Mouse (Mus musculus): ENCODE results near the gene Msrb1. TPM values are rescaled to one million over a fixed set of nuclear protein-coding genes. Genes with fewer than 3 reads are reported as not detected.

Msrb1 gene
- polyA plus RNA-seq (2012; rRNA removed) = 47.3 and 53.0 TPM in 2 replicates

GRCm38 (mm10) chr17:24736330-24737051, at the start of gene Msrb1:
Gene Msrb1 (plus strand): TSS chr17:24736642.
- Histone ChIP-seq H3K27ac (ENCODE audit: insufficient read depth, low read length) (peak within 1 kb of the TSS; percentile 42; the same call in 1 of the 2 replicates), H3K4me1 (ENCODE audit: control insufficient read depth, insufficient read depth, low read length) (peaks cover 3% of the 10 kb centered on the region; the same call in 1 of the 2 replicates), H3K4me3 (ENCODE audit: insufficient read depth, low read length) (peak within 1 kb of the TSS; percentile 56)
- TF ChIP-seq POLR2A (IDR thresholded peaks at IDR 0.05; ENCODE audit: extremely low read depth, insufficient read depth, low read length) (peak; percentile 83; the same call in 1 of the 2 replicates), CTCF (IDR thresholded peaks at IDR 0.05; ENCODE audit: extremely low read depth, insufficient read depth, low read length) (no peak)

- Histone ChIP-seq H3K4me3 (ENCODE audit: insufficient read depth, low read length) (peak overlapping the region; percentile 31), H3K27ac (ENCODE audit: insufficient read depth, low read length) (no peak overlapping the region), H3K4me1 (ENCODE audit: control insufficient read depth, insufficient read depth, low read length) (peaks cover 9% of the 10 kb centered on the region)
- TF ChIP-seq POLR2A (IDR thresholded peaks at IDR 0.05; ENCODE audit: extremely low read depth, insufficient read depth, low read length) = no peak
- no peak for TF ChIP-seq CTCF (IDR thresholded peaks at IDR 0.05; ENCODE audit: extremely low read depth, insufficient read depth, low read length)
Measured at GRCm38 (mm10) chr17:24687146-24687595, 49.3 kb upstream of the Msrb1 start.

DNA sequence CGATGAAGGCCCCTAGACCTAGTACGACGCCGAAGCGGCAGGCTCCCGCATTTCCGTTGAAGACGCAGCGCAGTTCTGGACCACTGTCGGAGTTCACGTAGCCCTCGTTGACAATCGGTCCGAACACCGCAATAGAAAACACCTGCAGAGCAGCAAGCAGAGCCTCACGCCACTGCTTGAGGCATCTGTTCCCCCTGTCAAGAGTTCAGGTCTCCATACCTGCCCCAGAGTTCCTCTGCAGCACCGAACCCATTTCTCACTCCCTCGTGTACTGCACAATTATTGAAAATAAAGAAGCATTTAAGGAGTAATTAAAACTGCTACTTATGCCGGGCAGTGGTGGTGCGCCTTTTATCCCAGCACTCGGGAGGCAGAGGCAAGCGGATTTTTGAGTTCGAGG, 48.8 kb upstream of the Msrb1 start:
- Histone ChIP-seq H3K27ac (ENCODE audit: insufficient read depth, low read length) (no peak overlapping the region), H3K4me1 (ENCODE audit: control insufficient read depth, insufficient read depth, low read length) (peaks cover 9% of the 10 kb centered on the region)
- TF ChIP-seq POLR2A (IDR thresholded peaks at IDR 0.05; ENCODE audit: extremely low read depth, insufficient read depth, low read length) (no peak), CTCF (IDR thresholded peaks at IDR 0.05; ENCODE audit: extremely low read depth, insufficient read depth, low read length) (no peak)

DNA sequence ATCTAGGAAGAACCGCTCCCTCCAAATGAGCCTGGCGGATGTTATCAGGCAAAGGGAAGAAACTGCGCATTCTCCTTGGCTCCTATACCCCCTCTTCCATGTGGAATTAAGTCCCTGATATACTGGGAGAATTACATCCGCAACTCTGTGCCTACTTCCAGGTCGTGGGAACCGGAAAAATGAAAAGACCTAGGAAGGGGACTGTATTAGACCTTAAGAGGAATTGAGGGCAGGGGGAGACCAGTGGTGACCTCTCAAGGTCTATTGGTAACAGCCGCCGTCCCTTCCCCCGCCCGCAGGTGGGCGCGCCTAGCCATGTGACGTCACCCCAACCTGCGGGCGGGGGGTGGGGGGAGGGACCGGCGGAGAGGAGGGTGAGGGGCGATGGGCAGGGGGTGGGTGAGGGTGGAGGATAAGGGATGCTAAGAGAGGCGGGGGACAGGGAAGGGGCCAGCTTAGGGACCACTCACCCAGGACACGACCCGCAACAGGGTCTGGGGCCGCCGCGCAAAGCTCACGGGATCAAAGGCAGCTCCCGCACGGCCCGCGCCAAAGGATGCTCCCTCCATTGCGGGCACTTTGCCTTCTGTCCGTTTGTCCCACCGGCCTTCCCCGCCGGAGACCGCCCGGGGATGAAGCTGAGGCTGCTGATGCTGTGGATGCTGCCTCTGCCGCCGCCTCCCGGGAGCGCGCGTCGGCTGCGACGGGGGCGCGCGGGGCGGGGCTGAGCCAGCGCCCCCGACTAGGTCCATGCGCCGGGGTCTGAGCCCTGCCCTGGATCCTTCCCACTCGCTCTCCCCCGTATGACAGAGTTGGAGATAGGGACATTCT, 47.0 kb upstream of the Msrb1 start, which contains the start of gene Syngr3:
Gene Syngr3, minus strand, starts transcription at position 705 of the 831 bp plus-strand sequence.
- Histone ChIP-seq H3K4me1 (ENCODE audit: control insufficient read depth, insufficient read depth, low read length) (peaks cover 9% of the 10 kb centered on the region), H3K27ac (ENCODE audit: insufficient read depth, low read length) (peak within 1 kb of the TSS; percentile 98), H3K4me3 (ENCODE audit: insufficient read depth, low read length) (peak within 1 kb of the TSS; percentile 97)
- TF ChIP-seq POLR2A (IDR thresholded peaks at IDR 0.05; ENCODE audit: extremely low read depth, insufficient read depth, low read length) = peak; percentile 77; the same call in 1 of the 2 replicates
- TF ChIP-seq CTCF (IDR thresholded peaks at IDR 0.05; ENCODE audit: extremely low read depth, insufficient read depth, low read length) = no peak

More for the DNA sequence above, 48.8 kb upstream of the Msrb1 start:
- peak overlapping the region; percentile 31 for H3K4me3 ChIP-seq (ENCODE audit: insufficient read depth, low read length)

DNA sequence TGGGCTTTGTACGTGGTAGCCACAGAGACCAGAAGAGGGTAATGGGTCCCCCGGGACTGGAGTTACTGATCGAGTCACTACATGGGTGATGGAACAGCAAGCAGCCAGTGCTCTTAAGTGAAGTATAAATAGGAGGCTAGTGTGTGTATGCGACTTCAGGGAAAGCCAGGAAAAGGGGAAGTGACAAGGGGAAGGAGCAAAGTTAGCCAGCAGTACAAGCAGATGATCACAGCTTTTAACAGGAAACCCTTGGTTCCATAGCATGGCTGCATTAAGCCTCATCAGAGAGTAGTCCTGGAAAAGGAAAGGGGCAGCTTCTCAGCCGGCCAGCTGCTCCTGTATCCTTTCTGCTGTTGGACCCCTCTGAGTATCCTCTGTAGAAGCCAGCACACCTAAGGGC, 44.1 kb upstream of the Msrb1 start:
- no peak for TF ChIP-seq POLR2A (IDR thresholded peaks at IDR 0.05; ENCODE audit: extremely low read depth, insufficient read depth, low read length)
- no peak for TF ChIP-seq CTCF (IDR thresholded peaks at IDR 0.05; ENCODE audit: extremely low read depth, insufficient read depth, low read length)
- Histone ChIP-seq H3K4me1 (ENCODE audit: control insufficient read depth, insufficient read depth, low read length) (peaks cover 12% of the 10 kb centered on the region), H3K4me3 (ENCODE audit: insufficient read depth, low read length) (no peak overlapping the region), H3K27ac (ENCODE audit: insufficient read depth, low read length) (no peak overlapping the region)

- Histone ChIP-seq H3K27ac (ENCODE audit: insufficient read depth, low read length) (peak overlapping the region; percentile 79; the same call in 1 of the 2 replicates), H3K4me3 (ENCODE audit: insufficient read depth, low read length) (peak overlapping the region; percentile 83), H3K4me1 (ENCODE audit: control insufficient read depth, insufficient read depth, low read length) (peaks cover 7% of the 10 kb centered on the region; the same call in 1 of the 2 replicates)
- TF ChIP-seq POLR2A (IDR thresholded peaks at IDR 0.05; ENCODE audit: extremely low read depth, insufficient read depth, low read length) (no peak), CTCF (IDR thresholded peaks at IDR 0.05; ENCODE audit: extremely low read depth, insufficient read depth, low read length) (no peak)
Measured at GRCm38 (mm10) chr17:24695326-24696010, 41.0 kb upstream of the Msrb1 start.

GRCm38 (mm10) chr17:24696011-24696697, 40.3 kb upstream of the Msrb1 start, which contains the start of the genes Gfer and Noxo1:
Gene Gfer (minus strand): TSS chr17:24696156.
Gene Noxo1 (plus strand): TSS chr17:24696234.
- H3K4me3 ChIP-seq (ENCODE audit: insufficient read depth, low read length) = peak within 1 kb of the TSS; percentile 83
- H3K27ac ChIP-seq (ENCODE audit: insufficient read depth, low read length) = peak within 1 kb of the TSS; percentile 90
- H3K4me1 ChIP-seq (ENCODE audit: control insufficient read depth, insufficient read depth, low read length) = peaks cover 4% of the 10 kb centered on the region; the same call in 1 of the 2 replicates
- TF ChIP-seq CTCF (IDR thresholded peaks at IDR 0.05; ENCODE audit: extremely low read depth, insufficient read depth, low read length) = no peak
- TF ChIP-seq POLR2A (IDR thresholded peaks at IDR 0.05; ENCODE audit: extremely low read depth, insufficient read depth, low read length) = 0 out of 2 replicates have a peak, but pooled peaks have one; percentile 16

- TF ChIP-seq POLR2A (IDR thresholded peaks at IDR 0.05; ENCODE audit: extremely low read depth, insufficient read depth, low read length) (no peak), CTCF (IDR thresholded peaks at IDR 0.05; ENCODE audit: extremely low read depth, insufficient read depth, low read length) (no peak)
- no peak overlapping the region for H3K27ac ChIP-seq (ENCODE audit: insufficient read depth, low read length)
- H3K4me3 ChIP-seq (ENCODE audit: insufficient read depth, low read length) = no peak overlapping the region
- H3K4me1 ChIP-seq (ENCODE audit: control insufficient read depth, insufficient read depth, low read length) = peaks cover 3% of the 10 kb centered on the region; the same call in 1 of the 2 replicates
Measured at GRCm38 (mm10) chr17:24697985-24698384, 38.5 kb upstream of the Msrb1 start.
